Mouse (Mus musculus) retina, postnatal 7 days (tissue): ENCODE results near the gene Grid2ip.

ENCODE experiments used
- DNase-seq: peaks from one replicate; pipeline ENCODE4 v3.0.0-alpha.2; 2012; ENCODE audit warnings: low read depth, low spot score

The Grid2ip gene

GRCm38 (mm10) chr5:143410841-143411395 lies 53.8 kb downstream of the Grid2ip start:
- no peak for DNase-seq

GRCm38 (mm10) chr5:143421484-143421883 lies 64.3 kb downstream of the Grid2ip start:
- DNase-seq, result no peak

- DNase-seq, result no peak
Observed at GRCm38 (mm10) chr5:143422990-143423389, 65.9 kb downstream of the Grid2ip start.

DNA sequence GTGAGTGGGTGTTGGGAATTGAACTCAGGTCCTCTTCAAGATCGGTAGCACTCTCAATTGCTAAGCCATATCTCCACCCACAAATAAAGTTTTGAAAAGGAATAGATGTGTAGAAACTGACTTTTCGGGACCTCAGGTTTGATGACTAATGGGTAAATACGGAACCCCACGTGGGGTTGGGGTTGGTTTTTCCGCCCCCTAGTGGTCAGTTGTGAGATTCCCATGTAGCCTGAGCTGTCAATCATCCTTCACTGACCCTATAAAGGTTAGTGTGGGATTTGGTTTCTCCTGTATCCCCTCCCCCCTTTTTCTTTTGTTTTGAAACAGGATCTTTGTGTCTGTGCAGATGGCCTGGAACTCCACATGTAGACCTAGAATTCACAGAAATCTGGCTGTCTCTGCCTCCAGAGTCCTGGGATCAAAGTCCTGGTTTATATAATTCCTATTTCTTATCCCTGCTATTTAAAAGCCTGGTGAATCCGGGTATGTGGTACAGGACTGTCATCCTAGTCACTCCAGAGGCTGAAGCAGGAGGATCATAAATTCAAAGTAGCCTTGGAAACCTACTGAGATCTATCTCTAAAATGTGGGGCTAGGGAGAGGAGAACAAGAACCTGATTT lies 66.9 kb downstream of the Grid2ip start:
- peak; percentile 25 for DNase-seq

DNA sequence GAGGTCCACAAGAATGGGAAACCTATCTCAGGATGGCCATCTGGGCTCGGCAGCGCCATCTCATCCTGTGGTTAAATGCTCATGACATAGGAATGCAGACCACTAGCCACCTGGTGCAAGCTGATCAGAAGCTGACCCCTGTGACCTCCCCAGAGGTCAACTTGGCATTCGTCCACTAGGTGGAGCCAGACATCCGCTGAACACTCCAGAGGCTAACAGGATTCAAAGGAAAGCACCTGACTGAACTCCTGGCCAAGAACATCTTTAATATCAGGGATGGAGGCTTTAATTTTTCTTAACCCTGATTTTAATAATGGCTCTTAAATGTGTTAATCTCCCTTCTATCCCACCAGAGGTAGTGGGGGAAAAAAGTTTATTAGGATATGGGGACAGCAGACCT lies 77.3 kb downstream of the Grid2ip start:
- DNase-seq, result peak; percentile 76

- no peak for DNase-seq
Observed at GRCm38 (mm10) chr5:143441298-143441697, 84.2 kb downstream of the Grid2ip start.

DNA sequence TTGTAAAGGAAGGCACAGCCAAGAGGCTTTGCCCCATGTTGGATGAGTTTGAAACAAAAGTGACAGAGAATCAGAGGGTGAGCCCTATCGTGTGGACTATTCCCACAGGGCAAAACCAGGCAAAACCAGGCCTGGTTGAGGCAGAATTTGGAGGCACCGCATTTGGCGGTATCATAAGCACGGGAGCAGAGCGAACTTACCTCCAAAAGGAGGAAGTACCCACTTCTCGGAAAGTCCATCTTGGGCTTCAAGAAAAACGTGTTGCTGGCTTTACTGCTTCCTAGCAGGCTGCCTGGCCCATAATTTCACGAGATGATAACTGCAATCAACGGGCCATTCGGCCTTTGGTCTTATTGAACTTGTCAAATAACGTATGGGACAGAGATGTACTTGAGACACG lies 84.6 kb downstream of the Grid2ip start:
- no peak for DNase-seq
